Mouse (Mus musculus): ENCODE measurements around the gene Tnrc6c. TPM values are rescaled to one million over a fixed set of nuclear protein-coding genes. Genes with fewer than 3 reads are reported as not detected.
A peak's percentile ranks its signal among the peaks of the same experiment; 100 is the strongest.

Gene Tnrc6c
- polyA plus RNA-seq, 1 experiment = 22.7 TPM

GRCm38 (mm10) chr11:117803166-117803688 lies 149.1 kb downstream of the Tnrc6c start:
- Histone ChIP-seq H3K27me3 (ENCODE audit: control insufficient read depth, insufficient read depth, low read length) (no peaks in the 10 kb centered on the region), H3K4me1 (ENCODE audit: control insufficient read depth, insufficient read depth, insufficient read length) (peaks cover 12% of the 10 kb centered on the region), H3K36me3 (ENCODE audit: control insufficient read depth, insufficient read depth, low read length) (no peaks in the 10 kb centered on the region), H3K4me3 (ENCODE audit: extremely low read depth, insufficient read depth, insufficient read length) (no peak overlapping the region), H3K27ac (ENCODE audit: insufficient read depth, low read length) (peak overlapping the region; percentile 4; the same call in 1 of the 2 replicates)
- TF ChIP-seq POLR2A (IDR thresholded peaks at IDR 0.05; ENCODE audit: low read depth, low read length) (no peak), CTCF (IDR thresholded peaks at IDR 0.05; ENCODE audit: extremely low read depth, insufficient read depth, insufficient read length, insufficient replicate concordance) (no peak)
- 92% methylated on average over 3 of the region's 3 CpGs for WGBS
- DNase-seq (ENCODE audit: low read depth in 1 of 2, low spot score in 2 of 2) = no peak

DNA sequence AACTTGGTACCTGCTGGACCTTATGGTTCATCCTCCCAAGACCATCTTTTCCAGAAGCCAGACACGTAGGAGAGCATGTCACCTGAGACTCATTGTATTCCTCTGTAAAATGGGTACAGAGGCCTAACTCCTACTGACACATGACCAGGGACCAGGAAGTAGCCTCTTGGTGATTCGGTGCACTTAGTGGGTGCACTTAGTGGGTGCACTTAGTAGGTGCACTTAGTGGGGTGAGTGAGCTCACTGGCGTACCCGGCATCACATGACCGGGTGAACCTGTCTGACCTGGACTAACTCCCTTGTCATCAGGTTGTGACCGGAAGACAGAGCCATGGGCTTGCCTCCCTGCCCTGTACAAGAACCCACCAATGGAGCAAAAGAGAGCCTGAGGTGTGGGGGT lies 152.7 kb downstream of the Tnrc6c start:
- WGBS = 95% methylated on average over 6 of the region's 6 CpGs
- no peak for DNase-seq (ENCODE audit: low read depth in 1 of 2, low spot score in 2 of 2)
- H3K4me3 ChIP-seq (ENCODE audit: extremely low read depth, insufficient read depth, insufficient read length) = no peak overlapping the region
- no peaks in the 10 kb centered on the region for H3K36me3 ChIP-seq (ENCODE audit: control insufficient read depth, insufficient read depth, low read length)
- no peak overlapping the region for H3K27ac ChIP-seq (ENCODE audit: insufficient read depth, low read length)
- H3K27me3 ChIP-seq (ENCODE audit: control insufficient read depth, insufficient read depth, low read length) = no peaks in the 10 kb centered on the region
- H3K4me1 ChIP-seq (ENCODE audit: control insufficient read depth, insufficient read depth, insufficient read length) = peaks cover 7% of the 10 kb centered on the region; the same call in 1 of the 2 replicates
- TF ChIP-seq POLR2A (IDR thresholded peaks at IDR 0.05; ENCODE audit: low read depth, low read length) (no peak), CTCF (IDR thresholded peaks at IDR 0.05; ENCODE audit: extremely low read depth, insufficient read depth, insufficient read length, insufficient replicate concordance) (no peak)

- peaks cover 11% of the 10 kb centered on the region for H3K36me3 ChIP-seq (ENCODE audit: control insufficient read depth, insufficient read depth, low read length)
- H3K27me3 ChIP-seq (ENCODE audit: control insufficient read depth, insufficient read depth, low read length) = no peaks in the 10 kb centered on the region
- TF ChIP-seq POLR2A (IDR thresholded peaks at IDR 0.05; ENCODE audit: low read depth, low read length) (peak; percentile 20), CTCF (IDR thresholded peaks at IDR 0.05; ENCODE audit: extremely low read depth, insufficient read depth, insufficient read length, insufficient replicate concordance) (no peak)
- H3K4me3 ChIP-seq (ENCODE audit: extremely low read depth, insufficient read depth, insufficient read length) = peak within 1 kb of the TSS; percentile 92
- peaks cover 5% of the 10 kb centered on the region; the same call in 1 of the 2 replicates for H3K4me1 ChIP-seq (ENCODE audit: control insufficient read depth, insufficient read depth, insufficient read length)
- under 1% methylated on average over 75 of the region's 75 CpGs for WGBS
- H3K27ac ChIP-seq (ENCODE audit: insufficient read depth, low read length) = peak within 1 kb of the TSS; percentile 56
- DNase-seq (ENCODE audit: low read depth in 1 of 2, low spot score in 2 of 2) = peak; percentile 39 to 67
Measured at GRCm38 (mm10) chr11:117809407-117810311, 155.6 kb downstream of the Tnrc6c start, which contains the start of the genes Gm20708 and Syngr2. TSS of gene Gm20708 (plus strand) at chr11:117809668. TSS of gene Syngr2 (plus strand) at chr11:117809668.

GRCm38 (mm10) chr11:117810401-117811046 lies 156.4 kb downstream of the Tnrc6c start:
- Histone ChIP-seq H3K27me3 (ENCODE audit: control insufficient read depth, insufficient read depth, low read length) (no peaks in the 10 kb centered on the region), H3K4me3 (ENCODE audit: extremely low read depth, insufficient read depth, insufficient read length) (peak overlapping the region; percentile 92), H3K4me1 (ENCODE audit: control insufficient read depth, insufficient read depth, insufficient read length) (peaks cover 5% of the 10 kb centered on the region; the same call in 1 of the 2 replicates), H3K36me3 (ENCODE audit: control insufficient read depth, insufficient read depth, low read length) (peaks cover 16% of the 10 kb centered on the region), H3K27ac (ENCODE audit: insufficient read depth, low read length) (peak overlapping the region; percentile 56)
- under 1% methylated on average over 21 of the region's 21 CpGs for WGBS
- no peak for TF ChIP-seq POLR2A (IDR thresholded peaks at IDR 0.05; ENCODE audit: low read depth, low read length)
- no peak for TF ChIP-seq CTCF (IDR thresholded peaks at IDR 0.05; ENCODE audit: extremely low read depth, insufficient read depth, insufficient read length, insufficient replicate concordance)
- peak; percentile 63 to 78 for DNase-seq (ENCODE audit: low read depth in 1 of 2, low spot score in 2 of 2)

Other genes with a start within 250 kb of the Tnrc6c start
- not detected in 2 replicates for gene Gm11733, start 169.9 kb upstream of the Tnrc6c start, polyA plus RNA-seq (2012; rRNA removed)
- gene Tmc8, start 127.8 kb downstream of the Tnrc6c start, polyA plus RNA-seq (2012; rRNA removed) = 90.1 and 127 TPM in 2 replicates
- 119 and 136 TPM in 2 replicates for gene Tmc6, start 127.9 kb downstream of the Tnrc6c start, polyA plus RNA-seq (2012; rRNA removed)
- 7.6 and 7.9 TPM in 2 replicates for gene 6030468B19Rik, start 143.4 kb downstream of the Tnrc6c start, polyA plus RNA-seq (2012; rRNA removed)
- gene Gm20708, start 155.4 kb downstream of the Tnrc6c start, polyA plus RNA-seq (2012; rRNA removed) = 0.25 TPM in 1 of 2 replicates, not detected in the other
- 188 and 245 TPM in 2 replicates for gene Syngr2, start 155.4 kb downstream of the Tnrc6c start, polyA plus RNA-seq (2012; rRNA removed)
- gene Afmid, start 171.6 kb downstream of the Tnrc6c start, polyA plus RNA-seq (2012; rRNA removed) = 18.5 and 19.2 TPM in 2 replicates
- gene Tk1, start 171.8 kb downstream of the Tnrc6c start, polyA plus RNA-seq (2012; rRNA removed) = 61.6 and 68.4 TPM in 2 replicates
- 11.6 and 14.1 TPM in 2 replicates for gene Birc5, start 195.0 kb downstream of the Tnrc6c start, polyA plus RNA-seq (2012; rRNA removed)
- gene Tmem235, start 206.5 kb downstream of the Tnrc6c start, polyA plus RNA-seq (2012; rRNA removed) = not detected in 2 replicates
- 15.4 and 16.2 TPM in 2 replicates for gene Tha1, start 219.2 kb downstream of the Tnrc6c start, polyA plus RNA-seq (2012; rRNA removed)